In the genomic region with DNA sequence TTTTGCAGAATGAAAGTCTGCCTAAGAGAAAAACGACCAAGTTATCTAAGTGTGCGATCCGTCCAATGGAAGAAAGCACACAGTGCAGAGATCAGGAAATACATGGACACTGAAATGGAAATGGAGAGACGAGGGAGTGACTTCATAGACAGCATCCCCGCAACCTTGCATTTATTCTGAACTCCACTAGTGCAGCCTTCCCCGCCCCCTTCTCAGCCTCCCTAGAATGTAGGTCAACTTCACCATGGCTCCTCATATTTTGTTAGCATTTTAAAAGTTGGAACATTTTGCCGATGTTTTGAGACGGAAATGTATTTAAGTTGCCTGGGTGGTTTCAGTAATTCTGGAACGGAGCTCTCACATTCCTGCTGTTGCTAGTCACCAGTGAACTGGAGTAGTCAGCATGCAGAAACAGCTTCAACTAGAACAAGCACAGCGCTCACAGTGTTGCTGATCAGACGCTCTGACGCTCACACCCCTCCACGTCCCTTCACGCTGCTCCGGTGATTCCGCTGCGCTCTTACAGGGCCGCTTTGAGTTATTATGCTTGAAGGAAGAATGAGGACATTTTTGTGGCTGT, we compare ENCODE assay signal across 8 mouse cellular contexts.
DNase-seq lines count a peak whose midpoint lies in the region; ATAC-seq and TF ChIP-seq lines count a peak whose summit lies in the region.

No protein-coding gene starts in this region.

- ATAC-seq in forebrain, postnatal 0 days, result no peak
- no peak for ATAC-seq in liver, embryonic 13.5 days (ENCODE audit: low read depth)
- ATAC-seq in erythroblast, adult 5-6 weeks (replicated peaks; ENCODE audit: low FRiP score, poor library complexity, severe bottlenecking), result no peak
- no peak for ATAC-seq in monocyte, adult 5-6 weeks (replicated peaks; ENCODE audit: insufficient number of reproducible peaks, low FRiP score, low TSS enrichment, poor library complexity, severe bottlenecking)

- H3K36me3 ChIP-seq in forebrain, postnatal 0 days (ENCODE audit: insufficient read depth), result no peaks in the 10 kb centered on the region
- no peaks in the 10 kb centered on the region for H3K36me3 ChIP-seq in liver, embryonic 13.5 days

- H3K27ac ChIP-seq in forebrain, postnatal 0 days (ENCODE audit: low read depth, low read length), result peak overlapping the region; percentile 87; the same call in 1 of the 2 replicates
- no peak overlapping the region; the same call in 1 of the 2 replicates for H3K27ac ChIP-seq in liver, embryonic 13.5 days

- no peaks in the 10 kb centered on the region for H3K9me3 ChIP-seq in forebrain, postnatal 0 days (ENCODE audit: low read length)
- no peaks in the 10 kb centered on the region for H3K9me3 ChIP-seq in liver, embryonic 13.5 days (replicated peaks)

- H3K9ac ChIP-seq in forebrain, postnatal 0 days, result peak overlapping the region; percentile 23; the same call in 1 of the 2 replicates
- no peak overlapping the region for H3K9ac ChIP-seq in liver, embryonic 13.5 days

- TF ChIP-seq CTCF in forebrain, postnatal 0 days (IDR thresholded peaks at IDR 0.05; ENCODE audit: low read depth), result no peak

- WGBS in forebrain, postnatal 0 days, result 33% methylated on average over 18 of the region's 18 CpGs
- WGBS in liver, embryonic 13.5 days (ENCODE audit: insufficient replicate concordance), result 79% methylated on average over 18 of the region's 18 CpGs

- H3K4me3 ChIP-seq in forebrain, postnatal 0 days (ENCODE audit: low read depth, low read length), result no peak overlapping the region
- no peak overlapping the region for H3K4me3 ChIP-seq in liver, embryonic 13.5 days (replicated peaks)

- H3K4me1 ChIP-seq in forebrain, postnatal 0 days (ENCODE audit: insufficient read depth), result peaks cover 29% of the 10 kb centered on the region
- peaks cover 46% of the 10 kb centered on the region for H3K4me1 ChIP-seq in liver, embryonic 13.5 days (replicated peaks)

- peak overlapping the region; percentile 11 for H3K4me2 ChIP-seq in forebrain, postnatal 0 days (ENCODE audit: low read depth)
- H3K4me2 ChIP-seq in liver, embryonic 13.5 days, result peak overlapping the region; percentile 30

- H3K27me3 ChIP-seq in forebrain, postnatal 0 days (ENCODE audit: insufficient read depth, low read length), result no peaks in the 10 kb centered on the region
- H3K27me3 ChIP-seq in liver, embryonic 13.5 days, result no peaks in the 10 kb centered on the region

- DNase-seq in frontal cortex, postnatal 36 days (ENCODE audit: low spot score in 2 of 2), result peak; percentile 44 to 49
- DNase-seq in frontal cortex, postnatal 14 days (ENCODE audit: low spot score in 2 of 2), result no peak
- peak; percentile 69 for DNase-seq in 3134 (ENCODE audit: extremely low read depth, insufficient read length, low spot score)
- DNase-seq in forebrain, postnatal 0 days, result peak; percentile 60
- no peak for DNase-seq in liver, embryonic 13.5 days
- DNase-seq in spleen, adult 18-20 months, result no peak

Comparison
In these comparisons a context has a peak if more than half of its experiments do, and no peak if none do; other contexts are left out.
1. DNase-seq: peak in frontal cortex, postnatal 36 days (2 of 2), 3134 (single experiment) and forebrain, postnatal 0 days (single experiment); none in frontal cortex, postnatal 14 days (0 of 2), liver, embryonic 13.5 days (single experiment) and spleen, adult 18-20 months (0 of 2).